Mouse (Mus musculus): ENCODE measurements around the gene Usp24. TPM values are rescaled to one million over a fixed set of nuclear protein-coding genes. Genes with fewer than 3 reads are reported as not detected.

Gene Usp24
- polyA plus RNA-seq, 1 experiment from 2014 or later: 7.4 TPM

DNA sequence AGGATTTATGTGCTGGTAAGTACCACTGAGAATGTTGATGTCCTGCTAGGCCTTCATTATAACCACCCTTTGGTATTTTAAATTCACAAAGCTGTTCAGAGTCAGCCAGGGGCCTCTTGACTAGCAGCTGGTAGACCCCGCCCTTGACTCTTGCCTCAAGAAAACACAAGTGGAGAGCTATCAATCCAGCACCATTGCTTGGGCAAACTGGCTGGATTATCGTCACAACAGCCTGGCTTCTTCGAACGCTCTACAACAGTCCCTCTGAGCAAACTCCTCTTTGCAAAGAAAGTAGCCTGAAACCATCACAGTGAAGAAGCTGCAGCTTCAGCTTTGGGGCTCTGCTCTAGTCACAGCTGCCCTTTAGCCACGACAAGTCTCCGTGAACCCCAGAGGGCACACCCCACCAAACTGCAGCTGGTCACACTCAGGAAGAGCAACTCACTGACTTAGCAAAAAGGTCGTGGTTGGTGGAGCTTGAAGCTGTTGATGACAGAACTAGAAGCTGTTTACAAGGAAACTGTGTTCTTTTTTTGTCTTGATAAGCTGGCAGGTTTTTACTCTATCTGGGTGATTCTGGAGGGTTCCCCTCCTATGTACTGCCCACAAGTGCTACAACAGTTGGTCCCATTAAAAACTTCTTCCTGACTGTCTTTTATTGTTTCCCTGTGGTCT, 19.5 kb upstream of the Usp24 start:
- no peaks in the 10 kb centered on the region for H3K9me3 ChIP-seq (replicated peaks)
- no peaks in the 10 kb centered on the region for H3K36me3 ChIP-seq (ENCODE audit: poor library complexity, severe bottlenecking)
- H3K4me1 ChIP-seq: no peaks in the 10 kb centered on the region
- H3K27me3 ChIP-seq: no peaks in the 10 kb centered on the region
- H3K4me3 ChIP-seq: no peak overlapping the region
- H3K4me2 ChIP-seq: no peak overlapping the region
- 88% methylated on average over 7 of the region's 7 CpGs for WGBS
- no peak for ATAC-seq
- H3K27ac ChIP-seq: no peak overlapping the region
- H3K9ac ChIP-seq: no peak overlapping the region

DNA sequence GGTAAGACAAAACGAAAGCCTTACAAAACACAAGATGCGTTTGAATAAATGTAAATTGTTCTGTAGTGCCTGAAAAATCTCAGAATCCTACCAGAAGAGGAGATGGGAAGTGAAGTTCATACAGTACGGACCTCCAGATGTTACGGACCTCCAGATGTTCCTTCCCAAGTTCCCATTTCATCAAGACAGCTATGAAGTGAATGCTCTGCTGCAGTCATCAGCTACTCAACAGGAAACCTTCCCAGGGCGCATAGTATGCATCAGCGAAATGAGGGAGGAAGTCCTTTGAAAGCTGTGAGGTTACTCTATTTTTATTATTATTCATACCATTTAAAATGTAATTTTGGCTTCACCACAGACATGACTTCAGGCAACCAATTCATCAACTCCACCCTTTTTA, 14.7 kb upstream of the Usp24 start:
- H3K4me2 ChIP-seq: no peak overlapping the region

DNA sequence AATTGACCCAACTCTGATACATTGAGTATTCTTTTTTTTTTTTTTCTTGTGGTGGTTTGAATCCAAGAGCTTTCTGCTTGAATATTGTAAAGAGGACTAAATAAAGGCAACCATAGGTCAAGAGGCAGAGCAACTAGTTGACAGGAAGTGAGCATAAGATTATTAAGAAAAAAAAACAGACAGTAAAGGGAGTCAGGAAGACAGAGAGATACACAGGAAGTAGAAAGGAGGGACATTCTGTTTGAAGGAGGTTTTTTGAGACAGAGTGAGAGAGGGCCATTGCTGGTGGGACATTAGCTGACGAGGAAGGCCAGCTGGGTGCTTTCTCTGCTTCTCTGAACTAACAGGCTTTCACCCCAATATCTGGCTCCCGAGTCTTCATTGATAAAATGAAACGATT, 7.9 kb upstream of the Usp24 start:
- Histone ChIP-seq H3K27ac (no peak overlapping the region), H3K9me3 (replicated peaks) (no peaks in the 10 kb centered on the region), H3K4me3 (no peak overlapping the region), H3K36me3 (ENCODE audit: poor library complexity, severe bottlenecking) (no peaks in the 10 kb centered on the region), H3K9ac (no peak overlapping the region), H3K4me1 (no peaks in the 10 kb centered on the region), H3K27me3 (no peaks in the 10 kb centered on the region), H3K4me2 (no peak overlapping the region)
- 95% methylated on average over 3 of the region's 3 CpGs for WGBS
- ATAC-seq: no peak

More for the DNA sequence above, 14.7 kb upstream of the Usp24 start:
- no peaks in the 10 kb centered on the region for H3K9me3 ChIP-seq (replicated peaks)
- H3K4me1 ChIP-seq: no peaks in the 10 kb centered on the region
- WGBS: 92% methylated on average over 6 of the region's 6 CpGs
- H3K27me3 ChIP-seq: no peaks in the 10 kb centered on the region
- H3K4me3 ChIP-seq: no peak overlapping the region
- ATAC-seq: no peak
- no peaks in the 10 kb centered on the region for H3K36me3 ChIP-seq (ENCODE audit: poor library complexity, severe bottlenecking)
- no peak overlapping the region for H3K27ac ChIP-seq
- H3K9ac ChIP-seq: no peak overlapping the region

DNA sequence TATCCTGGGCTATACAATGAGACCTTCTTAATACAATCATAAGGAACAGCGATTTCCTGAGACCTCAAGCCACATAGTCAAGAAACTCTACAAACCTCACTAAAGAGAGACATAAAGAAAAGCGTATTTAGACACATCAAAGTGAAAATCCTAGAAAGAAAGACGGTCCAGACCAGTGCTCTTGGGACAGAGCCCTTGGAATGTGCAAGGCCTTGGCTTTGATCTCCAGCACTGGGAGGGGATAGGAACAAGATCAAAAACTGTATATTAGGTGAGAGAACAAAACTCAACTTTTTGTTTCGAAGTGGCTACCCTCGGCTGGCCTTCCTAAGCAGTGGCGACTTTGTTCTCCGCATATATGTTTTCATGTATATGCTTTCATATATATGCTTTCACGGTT, 3.4 kb upstream of the Usp24 start:
- H3K9me3 ChIP-seq (replicated peaks): no peaks in the 10 kb centered on the region
- H3K9ac ChIP-seq: no peak overlapping the region
- H3K4me1 ChIP-seq: peaks cover 15% of the 10 kb centered on the region
- no peak overlapping the region for H3K4me2 ChIP-seq
- H3K27me3 ChIP-seq: no peaks in the 10 kb centered on the region
- ATAC-seq: no peak
- WGBS: 81% methylated on average over 8 of the region's 8 CpGs
- no peaks in the 10 kb centered on the region for H3K36me3 ChIP-seq (ENCODE audit: poor library complexity, severe bottlenecking)
- no peak overlapping the region for H3K4me3 ChIP-seq
- H3K27ac ChIP-seq: no peak overlapping the region

DNA sequence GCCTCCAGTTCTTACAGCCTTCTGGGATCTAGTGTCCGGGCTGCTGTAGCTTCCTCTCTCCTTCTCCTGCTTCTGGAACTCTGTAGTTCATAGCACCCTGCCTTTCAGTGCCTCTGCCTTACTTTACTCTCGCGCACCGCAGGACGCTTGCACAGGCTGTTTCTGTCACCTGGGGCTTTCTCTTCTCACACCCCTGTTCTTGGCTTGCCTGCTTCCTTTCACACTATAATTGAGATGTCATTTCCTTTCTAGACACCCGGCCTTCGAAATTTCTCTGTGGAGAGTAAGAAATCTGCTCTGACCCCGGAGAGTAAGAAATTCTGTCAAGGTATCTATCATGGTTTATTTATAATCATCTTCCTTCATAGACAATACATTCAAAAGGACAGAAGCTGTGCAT, 2.9 kb upstream of the Usp24 start:
- Histone ChIP-seq H3K4me3 (no peak overlapping the region), H3K4me2 (no peak overlapping the region), H3K9me3 (replicated peaks) (no peaks in the 10 kb centered on the region), H3K36me3 (ENCODE audit: poor library complexity, severe bottlenecking) (no peaks in the 10 kb centered on the region), H3K4me1 (peaks cover 19% of the 10 kb centered on the region), H3K9ac (no peak overlapping the region), H3K27me3 (no peaks in the 10 kb centered on the region), H3K27ac (no peak overlapping the region)
- no peak for ATAC-seq
- 90% methylated on average over 8 of the region's 8 CpGs for WGBS

DNA sequence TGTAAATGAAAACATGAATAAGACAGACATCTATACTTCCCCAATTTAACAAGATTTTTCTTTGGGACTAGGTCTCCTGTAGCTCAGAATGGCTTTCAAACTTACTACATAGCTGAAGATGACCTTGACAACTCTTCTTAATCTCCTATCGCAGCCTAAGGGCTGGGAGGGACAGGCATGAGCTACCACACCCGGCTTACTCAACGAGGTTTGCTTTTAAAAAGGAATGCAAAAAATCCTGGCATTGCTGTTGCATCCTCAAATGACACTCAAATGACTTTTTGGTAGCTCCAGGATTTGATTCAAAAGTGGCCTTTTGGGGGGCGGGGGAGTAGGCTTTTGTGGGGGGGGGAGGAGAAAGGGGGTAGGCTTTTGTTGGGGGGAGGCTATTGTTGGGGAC, 2.1 kb upstream of the Usp24 start:
- H3K4me2 ChIP-seq: no peak overlapping the region
- no peaks in the 10 kb centered on the region for H3K9me3 ChIP-seq (replicated peaks)
- WGBS: 60% methylated on average over 4 of the region's 4 CpGs
- peaks cover 27% of the 10 kb centered on the region for H3K4me1 ChIP-seq
- no peaks in the 10 kb centered on the region for H3K36me3 ChIP-seq (ENCODE audit: poor library complexity, severe bottlenecking)
- H3K27ac ChIP-seq: no peak overlapping the region
- H3K27me3 ChIP-seq: no peaks in the 10 kb centered on the region
- no peak overlapping the region for H3K9ac ChIP-seq
- no peak for ATAC-seq
- H3K4me3 ChIP-seq: no peak overlapping the region

DNA sequence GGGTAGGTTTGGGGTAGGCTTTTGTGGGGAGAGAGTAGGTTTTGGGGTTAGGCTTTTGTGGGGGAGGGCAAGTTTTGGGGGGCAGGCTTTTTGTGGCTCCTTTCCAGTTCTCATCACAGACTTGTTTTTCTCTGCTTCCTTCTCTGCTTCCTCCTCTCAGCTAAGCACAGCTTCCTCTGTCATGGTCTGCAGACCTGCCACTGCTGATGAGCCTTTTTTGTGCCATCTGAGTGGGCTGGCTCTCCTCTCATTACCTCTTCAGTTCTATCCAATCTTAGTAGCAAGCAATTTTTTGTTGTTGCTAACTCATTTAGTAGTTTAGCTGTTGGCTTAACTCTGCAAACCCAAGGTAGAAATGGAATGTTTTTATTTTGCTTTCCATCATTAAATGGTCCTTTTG, 1.7 kb upstream of the Usp24 start:
- H3K9me3 ChIP-seq (replicated peaks): no peaks in the 10 kb centered on the region
- H3K27ac ChIP-seq: no peak overlapping the region
- H3K27me3 ChIP-seq: no peaks in the 10 kb centered on the region
- H3K9ac ChIP-seq: no peak overlapping the region
- peaks cover 31% of the 10 kb centered on the region for H3K4me1 ChIP-seq
- no peak overlapping the region for H3K4me3 ChIP-seq
- no peak overlapping the region for H3K4me2 ChIP-seq
- no peak for ATAC-seq
- H3K36me3 ChIP-seq (ENCODE audit: poor library complexity, severe bottlenecking): no peaks in the 10 kb centered on the region

DNA sequence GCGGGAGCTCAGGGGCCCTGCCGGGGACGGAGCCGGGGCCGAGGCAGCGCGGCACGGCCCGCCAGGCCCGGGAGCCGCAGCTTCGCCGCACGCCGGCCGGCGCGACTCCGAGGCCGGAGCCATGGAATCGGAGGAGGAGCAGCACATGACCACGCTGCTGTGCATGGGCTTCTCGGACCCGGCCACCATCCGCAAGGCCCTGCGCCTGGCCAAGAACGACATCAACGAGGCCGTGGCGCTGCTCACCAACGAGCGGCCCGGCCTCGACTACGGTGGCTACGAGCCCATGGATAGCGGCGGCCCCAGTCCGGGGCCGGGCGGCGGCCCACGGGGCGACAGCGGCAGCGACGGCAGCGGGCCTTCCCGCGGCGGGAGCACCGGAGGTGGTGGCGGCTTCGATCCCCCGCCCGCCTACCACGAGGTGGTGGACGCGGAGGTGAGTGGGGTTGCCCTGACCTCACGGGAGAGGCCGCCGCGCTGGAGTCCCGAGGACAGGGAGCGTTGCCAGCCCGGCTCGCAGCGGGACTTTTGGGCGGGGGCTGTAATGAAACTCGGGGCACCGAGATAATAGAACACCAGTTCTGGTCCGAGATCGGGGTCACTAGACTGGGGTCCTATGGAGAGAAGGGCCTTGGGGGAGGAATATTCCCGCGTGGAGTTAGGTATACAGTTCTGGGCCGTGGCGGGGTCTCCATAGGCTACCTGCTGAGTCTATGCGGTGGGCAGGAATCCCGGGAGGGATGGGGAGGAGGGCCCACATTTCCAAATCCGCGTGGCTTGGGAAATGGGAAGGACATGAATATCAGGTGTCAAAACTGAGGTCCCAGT, 552 bp downstream of the Usp24 start:
- H3K4me1 ChIP-seq: peaks cover 43% of the 10 kb centered on the region
- no peaks in the 10 kb centered on the region for H3K27me3 ChIP-seq
- peak overlapping the region; percentile 65 for H3K4me2 ChIP-seq
- H3K36me3 ChIP-seq (ENCODE audit: poor library complexity, severe bottlenecking): no peaks in the 10 kb centered on the region
- peak overlapping the region; percentile 95 for H3K9ac ChIP-seq
- ATAC-seq: peak; percentile 84
- peak overlapping the region; percentile 94 for H3K4me3 ChIP-seq
- WGBS: under 1% methylated on average over 81 of the region's 81 CpGs
- peak overlapping the region; percentile 92 for H3K27ac ChIP-seq
- H3K9me3 ChIP-seq (replicated peaks): no peaks in the 10 kb centered on the region

DNA sequence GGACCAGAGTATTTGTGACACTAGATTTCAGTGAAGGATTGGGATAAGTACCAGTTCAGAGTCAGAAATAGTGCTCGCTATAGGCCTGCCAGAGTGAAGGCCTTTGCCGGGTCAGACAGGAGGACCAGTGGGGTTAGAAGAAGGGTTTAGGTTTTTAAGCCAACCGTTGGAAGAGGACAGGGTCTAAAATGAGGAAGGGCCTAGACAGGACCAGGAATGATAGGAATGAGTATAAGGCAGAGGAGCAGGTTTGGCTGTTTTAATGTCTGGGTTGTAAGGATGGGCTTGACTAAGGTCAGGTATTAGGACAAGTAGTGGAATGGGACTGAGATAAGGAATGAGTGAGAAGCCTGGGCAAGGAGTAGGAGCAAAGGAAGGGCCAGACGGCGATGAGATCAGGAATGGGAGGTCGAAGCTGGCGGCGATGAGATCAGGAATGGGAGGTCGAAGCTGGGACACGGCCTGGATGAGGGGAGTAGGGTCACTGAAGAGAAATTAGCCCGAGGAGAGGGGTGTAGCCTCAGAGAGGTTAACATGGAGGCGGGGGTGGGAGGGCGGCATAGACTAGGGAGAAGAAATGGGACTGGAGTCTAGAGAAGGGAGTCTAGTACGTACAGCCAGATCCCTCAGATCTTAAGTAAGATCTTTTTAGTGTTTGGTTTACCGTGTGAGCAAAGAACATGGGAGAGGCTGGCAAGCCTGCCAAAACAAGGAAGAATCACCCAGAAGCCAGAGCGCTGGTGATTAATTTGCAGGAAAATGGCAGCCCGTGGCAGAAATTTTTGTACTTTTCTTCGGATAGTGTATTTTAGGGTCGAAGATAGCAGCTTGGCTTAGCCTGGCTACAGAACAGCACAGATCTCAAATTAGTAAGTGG, 1.4 kb downstream of the Usp24 start:
- Histone ChIP-seq H3K4me2 (peak overlapping the region; percentile 65), H3K4me3 (peak overlapping the region; percentile 94), H3K9me3 (replicated peaks) (no peaks in the 10 kb centered on the region), H3K9ac (peak overlapping the region; percentile 95), H3K27me3 (no peaks in the 10 kb centered on the region), H3K27ac (peak overlapping the region; percentile 92), H3K36me3 (ENCODE audit: poor library complexity, severe bottlenecking) (no peaks in the 10 kb centered on the region), H3K4me1 (peaks cover 43% of the 10 kb centered on the region)
- WGBS: 17% methylated on average over 19 of the region's 19 CpGs
- ATAC-seq: no peak

DNA sequence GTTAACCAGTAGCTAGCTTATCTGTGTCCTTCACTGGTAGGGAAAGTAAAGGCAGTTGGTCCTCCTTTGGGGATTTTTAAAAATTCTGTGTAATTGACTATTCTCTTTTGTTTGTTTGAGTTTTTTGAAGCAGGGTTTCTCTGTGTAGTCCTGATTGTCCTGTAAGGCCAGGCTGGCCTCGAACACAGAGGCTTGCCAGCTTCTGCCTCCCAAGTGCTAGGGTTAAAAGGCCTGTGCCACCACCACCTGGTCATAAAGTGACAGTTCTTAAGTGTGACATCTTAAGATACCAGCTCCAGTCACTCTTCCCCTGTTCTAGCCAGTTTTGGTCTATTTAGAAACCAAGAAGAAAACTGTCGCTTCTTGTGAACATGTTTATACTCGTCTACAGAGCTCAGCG, 2.2 kb downstream of the Usp24 start:
- Histone ChIP-seq H3K9ac (no peak overlapping the region; the same call in 1 of the 2 replicates), H3K27me3 (no peaks in the 10 kb centered on the region), H3K9me3 (replicated peaks) (no peaks in the 10 kb centered on the region), H3K4me2 (peak overlapping the region; percentile 65), H3K27ac (no peak overlapping the region), H3K4me3 (peak overlapping the region; percentile 94; the same call in 1 of the 2 replicates), H3K36me3 (ENCODE audit: poor library complexity, severe bottlenecking) (no peaks in the 10 kb centered on the region), H3K4me1 (peaks cover 43% of the 10 kb centered on the region)
- 87% methylated on average over 4 of the region's 4 CpGs for WGBS
- no peak for ATAC-seq

DNA sequence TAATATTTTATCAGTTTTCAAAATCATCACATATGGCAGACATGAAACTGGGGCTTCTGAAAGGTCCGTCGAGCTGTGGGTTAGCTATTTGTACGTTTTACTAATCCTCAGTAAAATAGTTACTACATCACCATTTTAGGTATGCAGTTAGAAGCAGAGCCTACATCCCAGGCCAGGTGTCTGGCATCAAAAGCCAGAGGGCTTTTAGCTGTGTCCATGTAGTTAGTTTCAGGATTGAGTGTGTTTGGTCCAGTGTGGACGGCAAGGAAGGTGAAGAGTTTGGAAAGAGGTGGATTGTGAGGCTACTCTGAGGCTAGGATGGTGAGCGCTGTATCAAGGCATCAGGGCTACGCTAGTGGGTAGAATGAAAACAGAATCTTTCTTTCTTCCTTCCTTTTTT, 3.0 kb downstream of the Usp24 start:
- Histone ChIP-seq H3K4me2 (peak overlapping the region; percentile 22; the same call in 1 of the 2 replicates), H3K27me3 (no peaks in the 10 kb centered on the region), H3K27ac (no peak overlapping the region), H3K9me3 (replicated peaks) (no peaks in the 10 kb centered on the region), H3K36me3 (ENCODE audit: poor library complexity, severe bottlenecking) (no peaks in the 10 kb centered on the region), H3K4me3 (no peak overlapping the region), H3K4me1 (peaks cover 43% of the 10 kb centered on the region), H3K9ac (no peak overlapping the region)
- ATAC-seq: no peak
- 92% methylated on average over 6 of the region's 6 CpGs for WGBS

DNA sequence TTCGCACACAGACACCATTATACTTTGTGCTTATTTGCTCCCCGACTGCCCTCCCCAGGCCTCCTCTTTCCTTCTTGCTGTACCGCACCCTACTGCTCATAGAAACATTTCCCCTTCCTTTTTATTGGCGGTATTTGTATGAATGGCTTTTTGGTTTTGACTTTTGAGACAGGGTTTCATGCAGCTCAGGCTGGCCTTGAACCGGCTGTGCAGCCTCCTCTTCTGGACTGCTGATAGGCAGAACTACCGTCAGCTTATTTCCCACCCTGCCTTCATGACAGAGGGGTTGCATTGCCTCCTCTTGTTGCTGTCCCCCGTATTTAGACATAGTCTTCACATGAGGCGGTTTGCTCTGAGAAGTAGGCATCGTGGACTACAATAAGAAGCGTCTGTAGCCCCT, 6.8 kb downstream of the Usp24 start:
- no peak overlapping the region for H3K4me2 ChIP-seq
- H3K9me3 ChIP-seq (replicated peaks): no peaks in the 10 kb centered on the region
- no peak for ATAC-seq

More for the DNA sequence above, 6.8 kb downstream of the Usp24 start:
- H3K36me3 ChIP-seq (ENCODE audit: poor library complexity, severe bottlenecking): no peaks in the 10 kb centered on the region; the same call in 1 of the 2 replicates
- no peak overlapping the region for H3K4me3 ChIP-seq
- 92% methylated on average over 10 of the region's 10 CpGs for WGBS
- H3K9ac ChIP-seq: no peak overlapping the region
- H3K27me3 ChIP-seq: no peaks in the 10 kb centered on the region
- H3K27ac ChIP-seq: no peak overlapping the region
- peaks cover 26% of the 10 kb centered on the region for H3K4me1 ChIP-seq

Measured in forebrain, embryonic 13.5 days (tissue).